Mouse (Mus musculus): ENCODE results near the gene Cenpm.

DNA sequence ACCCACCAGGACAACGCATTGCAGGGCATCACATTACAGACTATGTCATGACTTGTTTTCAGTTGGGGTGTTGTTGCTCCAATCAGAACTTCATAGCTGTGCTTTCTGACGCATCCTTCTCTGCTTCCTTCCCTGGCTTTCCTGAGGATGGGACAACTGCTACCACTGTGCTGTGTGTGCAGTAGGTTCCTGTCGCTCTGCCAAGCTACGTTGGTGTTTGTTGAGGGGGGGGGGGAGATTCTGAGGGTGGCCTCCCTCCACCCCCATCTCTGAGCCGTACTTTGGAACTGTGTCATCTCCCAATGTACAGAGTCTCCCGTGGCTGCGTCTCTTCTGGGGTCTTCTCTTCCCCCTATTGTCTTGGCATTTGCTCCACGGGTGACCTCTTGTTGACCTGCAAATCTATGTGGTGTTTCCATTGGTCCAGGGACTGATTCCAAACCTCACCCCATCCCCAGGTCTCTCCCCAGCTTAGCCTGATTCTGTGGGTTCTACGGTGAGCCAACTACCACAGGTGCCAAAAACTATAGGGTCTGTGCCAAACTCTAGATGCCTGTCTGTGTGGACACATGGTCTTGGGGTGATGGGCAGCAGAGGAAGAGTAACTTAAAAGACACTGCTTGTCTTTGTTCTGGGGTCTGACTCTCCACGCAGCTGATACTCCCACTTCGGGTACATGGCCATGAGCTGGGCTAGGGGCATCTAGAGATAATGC lies 29.1 kb downstream of the Cenpm start:
- TF ChIP-seq CTCF (IDR thresholded peaks at IDR 0.05; ENCODE audit: insufficient read depth, low read depth, low read length), result no peak
- TF ChIP-seq POLR2A (IDR thresholded peaks at IDR 0.05; ENCODE audit: insufficient read depth, low read depth, low read length), result no peak

Measured in olfactory bulb, adult 2 months (tissue).